Mouse (Mus musculus) cerebellum, adult 18-20 months (tissue): ENCODE measurements around the gene Trp53i11.
A peak's percentile ranks its signal among the peaks of the same experiment; 100 is the strongest.

Experiments used
- DNase-seq, 2 experiments: peaks; one replicate each; pipeline ENCODE4 v3.0.0; 2021

Gene Trp53i11

DNA sequence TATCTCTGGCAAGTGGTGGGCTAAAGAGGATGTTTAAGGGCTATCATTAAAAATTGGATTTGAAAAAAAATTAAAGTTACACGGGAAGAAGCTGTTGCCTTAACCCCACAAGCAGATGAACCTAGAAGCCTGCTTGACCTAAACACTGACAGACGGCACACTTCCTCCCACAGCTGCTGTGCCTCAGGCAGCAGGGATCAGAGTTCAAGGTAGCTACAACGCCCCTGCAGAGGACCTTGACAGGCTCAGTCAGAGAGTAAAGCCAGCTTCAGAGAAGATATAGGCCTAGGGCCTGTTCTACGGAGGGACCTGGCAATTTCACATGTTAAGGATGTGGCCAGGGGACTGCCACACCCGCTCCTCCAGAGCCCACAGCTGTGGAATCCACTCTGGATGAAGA, 14.9 kb upstream of the Trp53i11 start:
- no peak for DNase-seq

DNA sequence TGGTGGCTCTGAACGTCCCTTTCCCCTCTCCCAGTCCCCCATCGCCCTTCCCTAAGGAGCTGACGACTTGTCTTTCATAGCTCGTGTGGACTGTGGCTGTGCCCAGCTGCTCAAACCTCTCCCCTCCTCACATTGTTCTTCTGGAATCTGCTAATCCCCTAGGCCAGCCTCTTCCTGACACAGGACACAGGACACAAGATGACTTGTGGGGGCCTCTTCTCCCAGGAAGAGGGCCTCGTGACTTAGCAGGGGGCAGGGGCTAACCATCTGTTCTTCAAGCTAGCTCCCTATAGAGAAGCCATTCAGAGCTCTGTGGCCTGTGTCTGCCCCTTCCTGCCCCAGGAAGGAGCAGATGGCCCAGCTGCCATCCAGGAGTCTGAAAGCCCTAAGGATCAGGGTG, 13.2 kb upstream of the Trp53i11 start:
- no peak for DNase-seq

DNA sequence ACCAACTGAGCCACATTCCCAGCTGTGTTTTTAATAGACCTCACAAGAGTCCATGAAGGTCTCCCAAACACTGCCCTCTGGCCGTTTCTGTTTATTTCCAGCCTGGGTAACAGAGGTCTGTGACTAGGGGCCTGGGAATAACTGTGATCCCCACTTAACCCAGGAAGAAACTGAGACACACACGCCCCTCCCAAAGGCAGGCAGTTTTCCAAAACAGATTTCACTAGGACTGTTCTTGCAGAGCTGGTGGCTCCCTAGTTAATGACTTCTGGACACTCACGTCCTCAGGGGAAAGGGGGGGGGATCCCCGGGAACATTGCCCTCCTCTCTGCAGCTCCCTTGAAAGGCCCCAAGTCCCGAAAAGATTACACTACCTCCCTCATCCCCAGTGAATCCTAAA, 12.1 kb upstream of the Trp53i11 start:
- DNase-seq, result no peak

DNA sequence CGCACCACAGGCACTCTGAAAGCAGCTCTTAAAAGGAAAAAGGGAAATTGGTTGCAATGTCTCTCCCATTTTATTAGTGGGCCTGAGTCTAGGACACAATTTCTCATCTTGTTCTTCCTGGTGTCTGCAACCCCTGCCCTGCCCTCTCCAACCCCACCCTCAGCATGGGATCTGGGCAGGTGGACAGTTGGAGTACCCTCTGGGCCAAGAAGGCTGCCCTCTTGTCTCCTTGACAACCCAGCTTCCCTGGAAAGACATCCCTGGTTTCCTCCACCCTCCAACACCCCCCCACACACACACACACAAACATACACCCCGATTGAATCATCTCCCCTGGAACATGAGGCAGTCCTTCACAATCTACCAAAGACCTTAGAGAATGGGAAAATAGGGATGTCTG, 11.6 kb upstream of the Trp53i11 start:
- no peak for DNase-seq

DNA sequence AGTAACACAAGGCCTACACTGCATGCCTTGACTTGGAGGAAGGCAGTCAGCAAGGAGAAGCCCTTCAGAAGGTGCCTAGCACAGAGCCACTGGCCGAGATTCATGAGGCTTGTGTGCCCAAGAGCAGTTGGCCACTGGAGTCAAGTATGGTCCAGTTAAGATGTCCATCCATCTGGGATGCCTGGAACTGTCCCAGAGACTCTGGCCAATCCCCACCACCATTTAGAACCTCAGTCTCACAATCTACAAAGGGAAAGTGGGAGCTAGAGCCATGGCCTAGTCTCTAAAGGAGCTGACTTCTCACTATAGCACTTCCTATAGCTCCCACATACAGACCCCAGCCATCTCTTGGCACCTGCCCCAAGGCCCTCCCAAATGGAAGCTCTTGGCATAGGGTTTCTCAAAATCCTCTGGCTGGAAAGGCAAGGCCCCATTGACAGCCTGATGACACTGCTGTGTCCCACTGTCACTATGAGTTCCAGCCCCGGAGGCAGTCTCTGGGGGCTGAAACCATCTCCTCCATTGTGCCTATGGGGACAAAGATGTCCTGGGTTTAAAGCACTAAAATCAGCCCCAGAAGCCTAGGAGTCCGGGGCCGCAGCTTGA, 11.1 kb upstream of the Trp53i11 start:
- peak; percentile 56 to 58 for DNase-seq

DNA sequence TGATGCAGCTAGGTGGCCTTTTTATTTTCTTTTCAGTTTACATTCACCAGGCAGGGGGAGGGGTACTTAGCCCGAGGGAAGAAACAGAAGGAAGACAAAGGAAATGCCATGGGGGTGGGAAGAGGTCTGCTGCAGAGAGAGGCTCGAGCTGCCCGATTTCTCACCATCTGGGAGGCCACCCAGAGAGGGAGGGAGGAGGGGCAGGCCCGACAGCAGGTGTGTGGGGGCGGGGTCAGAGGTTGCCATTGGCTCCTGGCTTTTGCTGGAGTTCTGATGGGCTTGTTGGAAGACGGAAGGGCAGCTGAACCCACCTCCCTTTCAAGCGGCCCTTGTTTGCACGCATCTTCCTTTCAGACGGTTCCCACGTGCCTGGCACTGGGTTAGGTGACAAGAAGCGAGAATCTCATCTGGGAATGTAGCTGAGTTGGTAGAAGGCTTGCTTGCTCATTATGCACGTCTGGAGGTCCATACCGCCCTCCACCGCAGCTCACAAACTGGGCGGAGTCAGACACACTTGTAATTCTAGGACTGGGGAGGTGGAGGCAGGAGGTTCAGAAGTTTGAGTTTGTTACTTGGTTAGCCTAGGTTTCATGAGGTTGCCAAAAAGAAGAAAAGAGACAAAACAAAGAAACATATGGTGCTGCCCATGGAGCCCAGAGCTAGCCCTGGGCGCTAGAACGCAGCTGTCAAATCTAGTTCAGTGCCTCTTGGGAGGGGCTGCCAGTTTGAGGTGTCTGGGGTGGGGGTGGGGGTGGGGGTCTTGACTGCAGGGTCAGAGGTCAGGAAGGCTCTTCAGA, 10.3 kb upstream of the Trp53i11 start:
- peak in 1 of 2 experiments; percentile 48 for DNase-seq

DNA sequence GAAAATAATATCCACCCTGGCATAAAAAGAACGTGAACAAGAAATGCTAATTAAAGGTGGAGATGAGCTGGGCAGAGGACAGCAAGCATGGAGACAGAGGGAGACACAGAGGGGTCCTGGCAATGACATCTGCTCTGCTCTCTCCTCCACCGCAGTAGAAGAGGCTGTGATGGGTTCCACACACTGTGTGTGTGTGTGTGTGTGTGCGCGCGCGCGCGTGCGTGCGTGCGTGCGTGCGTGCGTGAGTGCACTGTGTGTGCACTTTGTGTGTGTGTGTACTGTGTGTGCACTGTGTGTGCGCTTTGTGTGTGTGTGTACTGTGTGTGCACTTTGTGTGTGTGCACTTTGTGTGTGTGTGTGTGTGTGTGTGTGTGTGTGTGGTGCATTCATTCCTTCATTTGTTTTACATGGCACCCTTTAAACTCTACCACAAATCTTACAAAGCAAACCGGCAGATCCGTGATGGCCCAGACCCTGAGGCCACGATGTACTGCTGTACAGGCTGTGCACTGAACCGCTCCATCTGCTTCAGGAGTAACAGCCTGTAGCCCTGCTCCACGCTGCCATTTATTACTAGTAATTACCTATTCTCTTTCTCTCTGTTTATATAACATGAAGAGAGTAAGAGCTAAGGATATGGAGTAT, 9.6 kb upstream of the Trp53i11 start:
- no peak for DNase-seq

DNA sequence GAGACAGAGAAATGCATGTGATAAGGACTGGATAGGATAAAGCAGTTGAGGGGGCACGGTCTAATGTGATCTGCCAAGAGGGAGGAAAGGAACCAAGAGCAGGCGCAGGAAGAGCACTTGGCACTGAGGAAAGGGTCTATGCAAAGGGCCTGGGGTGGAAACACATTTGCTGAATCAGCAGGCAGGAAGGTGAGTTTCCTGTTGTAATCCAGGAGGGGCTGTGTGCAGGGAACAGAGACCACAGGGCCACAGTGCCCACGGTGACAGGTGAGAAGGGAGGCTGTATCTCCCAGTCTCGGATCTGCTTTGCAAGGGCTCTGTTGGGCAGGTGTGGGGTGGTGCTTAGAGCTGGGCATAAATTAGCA, 9.1 kb upstream of the Trp53i11 start:
- DNase-seq, result no peak

DNA sequence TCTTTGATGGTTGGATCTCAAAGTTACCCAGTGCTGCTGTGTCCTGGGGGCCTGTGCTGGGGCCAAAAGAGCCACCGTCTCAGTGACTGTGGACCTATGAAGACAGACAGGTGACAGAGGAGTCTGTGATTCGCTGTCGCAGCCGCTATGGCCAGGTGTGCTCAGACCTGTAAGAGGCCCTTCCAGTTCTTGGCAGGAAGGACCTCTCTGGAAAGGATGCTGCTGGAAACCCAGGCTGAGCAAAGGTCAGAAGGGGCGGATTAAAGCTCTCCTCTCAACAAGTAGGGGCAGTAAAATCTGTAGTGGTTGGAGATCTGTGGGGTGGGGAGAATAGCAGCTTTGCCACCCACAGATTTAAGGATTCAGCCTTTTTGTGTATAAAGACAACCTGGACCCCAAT, 7.7 kb upstream of the Trp53i11 start:
- no peak for DNase-seq

DNA sequence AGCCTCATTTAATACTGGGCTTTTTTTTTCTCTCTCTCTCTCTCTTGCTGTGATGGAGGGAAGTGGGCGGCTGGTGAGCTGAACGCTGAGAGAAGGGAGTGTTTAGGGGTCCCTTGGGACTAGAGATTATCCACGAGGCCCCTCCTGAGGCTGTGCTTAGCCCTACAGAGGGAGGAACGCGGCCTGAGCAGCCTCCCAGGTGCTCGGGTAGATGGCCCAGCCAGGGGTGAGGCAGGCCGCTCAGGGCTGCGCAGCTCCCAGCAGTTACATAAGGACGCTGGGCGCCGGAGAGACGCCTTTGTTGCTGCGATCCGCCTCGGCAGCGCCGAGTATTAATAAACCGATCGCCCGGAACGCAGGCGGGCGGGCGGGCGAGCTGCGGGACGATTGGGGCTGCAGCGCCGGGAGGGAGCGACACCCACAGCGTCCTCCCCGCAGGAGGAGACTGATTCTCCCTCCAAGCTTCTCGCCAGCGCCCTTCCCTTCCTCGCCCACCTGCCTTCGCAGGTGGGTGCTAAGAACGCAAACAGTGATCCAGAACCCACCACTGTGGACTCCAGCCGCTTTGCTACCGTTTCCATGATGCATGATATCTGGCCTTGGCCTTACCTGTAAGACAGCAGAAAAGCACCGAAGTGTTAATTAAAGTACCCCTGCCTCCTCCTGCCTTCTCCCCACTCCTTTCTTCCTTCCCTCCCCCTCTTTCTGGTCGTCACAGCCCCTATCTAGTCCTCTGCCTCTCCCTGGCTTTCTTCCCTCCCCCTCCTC, 7.1 kb upstream of the Trp53i11 start:
- DNase-seq, result peak; percentile 69 to 78

DNA sequence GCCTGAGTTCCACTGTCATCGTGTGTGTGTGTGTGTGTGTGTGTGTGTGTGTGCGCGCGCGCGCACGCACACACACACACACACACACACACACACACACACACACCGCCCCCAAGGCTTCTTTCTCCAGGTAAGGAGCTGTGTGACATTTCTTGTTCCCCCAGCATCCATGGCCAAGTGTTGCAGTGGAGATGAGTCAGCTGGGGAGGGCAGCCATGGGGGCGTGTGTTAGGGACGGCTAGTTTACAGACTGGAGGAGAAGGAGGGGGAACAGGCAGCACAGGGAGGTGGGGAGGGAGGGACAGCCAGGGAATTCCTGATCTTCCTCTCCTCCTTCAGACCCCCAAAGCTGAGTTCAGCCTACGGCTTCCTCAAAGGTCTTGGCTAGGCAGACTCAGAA, 4.5 kb upstream of the Trp53i11 start:
- DNase-seq, result no peak

DNA sequence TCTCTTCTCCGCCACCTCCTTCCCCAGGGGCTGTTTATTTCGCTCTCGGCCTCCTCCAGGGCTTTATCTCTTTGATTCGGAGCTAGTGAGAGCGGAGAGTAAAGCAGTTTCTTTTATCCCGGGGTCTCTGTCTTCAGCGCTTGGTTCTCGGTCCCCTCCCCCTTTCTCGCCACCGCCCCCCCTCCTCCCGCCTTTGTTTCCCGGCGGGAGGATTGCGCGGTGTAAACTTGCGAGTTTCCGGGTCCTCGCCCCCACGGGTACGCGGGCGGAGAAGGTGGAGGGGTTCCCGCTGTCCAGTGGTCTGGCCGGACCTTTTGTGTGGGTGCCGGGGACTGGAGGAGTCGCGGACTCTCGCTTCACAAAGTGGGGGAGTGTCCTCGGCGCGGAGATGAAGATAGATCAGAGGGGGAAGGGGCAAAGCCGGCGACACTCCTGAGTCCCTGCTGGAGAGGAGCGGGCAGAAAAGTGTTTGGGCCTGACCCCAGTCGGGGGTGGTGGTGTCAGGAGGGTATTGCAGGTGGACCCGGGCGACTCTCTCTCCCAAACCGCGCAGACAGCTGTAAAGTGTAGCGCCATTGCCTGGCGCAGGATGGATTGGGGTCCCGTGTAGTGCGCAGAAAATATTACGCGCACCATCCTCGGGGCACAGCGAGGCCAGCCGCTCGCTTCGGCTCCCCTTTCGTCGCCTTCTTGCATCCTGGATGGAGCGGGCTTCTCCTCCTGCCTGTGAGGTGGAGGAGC, 842 bp downstream of the Trp53i11 start:
- peak in 1 of 2 experiments; percentile 44 for DNase-seq

DNA sequence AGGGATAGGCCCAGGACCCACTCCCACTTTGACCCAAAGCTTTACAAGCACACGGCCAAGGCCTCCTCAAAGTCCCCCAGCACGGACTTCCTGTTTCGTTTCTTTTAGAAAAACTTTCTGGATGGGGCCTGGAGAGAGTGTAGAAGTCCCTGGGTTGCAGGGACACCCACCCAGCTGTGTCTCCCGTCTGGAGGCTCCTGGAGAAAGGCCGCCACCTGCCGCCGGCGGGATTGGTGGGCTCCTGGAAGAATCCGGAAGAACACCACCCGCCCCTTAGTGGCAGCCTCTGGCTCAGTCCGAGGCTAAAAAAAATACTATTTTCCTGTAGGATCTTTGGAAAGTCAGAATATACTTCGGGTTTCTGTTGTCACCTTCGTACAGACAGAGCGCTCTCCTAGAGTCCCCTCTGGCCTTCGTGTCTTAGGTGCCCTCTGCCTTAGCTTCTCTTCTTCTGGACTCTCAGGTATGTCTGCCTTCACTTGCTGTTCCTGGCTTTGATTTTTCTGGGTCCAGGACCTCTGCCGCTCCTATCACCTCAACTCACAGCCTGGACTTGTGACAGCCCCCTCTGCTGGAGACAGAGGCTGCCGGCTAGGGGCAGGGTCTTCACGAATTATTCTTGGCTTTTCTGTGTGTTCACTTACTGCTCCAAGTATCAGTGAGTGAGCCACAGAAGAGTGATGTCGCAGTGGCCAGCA, 1.6 kb downstream of the Trp53i11 start:
- peak; percentile 53 to 54 for DNase-seq

DNA sequence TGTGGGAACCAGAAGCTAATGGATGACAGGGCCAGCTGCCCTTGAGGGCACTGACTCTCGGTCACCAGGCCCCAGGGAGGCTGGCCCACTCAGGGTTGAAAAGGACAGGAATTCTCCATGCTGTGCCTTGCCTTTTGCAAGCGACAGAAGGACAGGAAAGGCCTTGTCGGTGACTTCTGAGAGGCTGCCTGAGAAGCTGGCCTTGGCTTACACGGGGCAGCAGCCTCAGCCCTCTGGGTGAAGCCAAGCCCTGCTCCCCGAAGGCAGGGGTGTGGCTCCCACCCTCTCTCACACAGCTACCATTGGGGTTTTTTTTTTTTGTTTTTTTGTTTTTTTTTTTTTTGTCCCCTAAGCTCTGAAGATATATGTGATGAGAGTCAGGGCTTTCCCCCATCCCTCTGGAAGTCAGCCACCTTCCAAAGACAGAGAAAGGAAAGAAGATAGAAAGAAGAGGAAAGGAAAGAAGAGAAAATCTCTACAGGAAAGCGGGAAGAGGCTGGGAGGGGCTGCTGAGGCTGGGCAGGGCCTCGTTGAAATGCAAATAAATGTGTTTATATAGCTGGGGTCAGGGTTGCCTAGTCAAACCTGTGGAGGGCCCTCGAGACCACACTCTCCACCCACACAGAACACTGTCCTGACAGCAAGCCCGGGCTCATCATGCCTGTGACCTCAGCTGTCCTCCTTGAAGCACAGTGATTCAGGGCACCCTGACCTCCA, 3.6 kb downstream of the Trp53i11 start:
- no peak for DNase-seq

DNA sequence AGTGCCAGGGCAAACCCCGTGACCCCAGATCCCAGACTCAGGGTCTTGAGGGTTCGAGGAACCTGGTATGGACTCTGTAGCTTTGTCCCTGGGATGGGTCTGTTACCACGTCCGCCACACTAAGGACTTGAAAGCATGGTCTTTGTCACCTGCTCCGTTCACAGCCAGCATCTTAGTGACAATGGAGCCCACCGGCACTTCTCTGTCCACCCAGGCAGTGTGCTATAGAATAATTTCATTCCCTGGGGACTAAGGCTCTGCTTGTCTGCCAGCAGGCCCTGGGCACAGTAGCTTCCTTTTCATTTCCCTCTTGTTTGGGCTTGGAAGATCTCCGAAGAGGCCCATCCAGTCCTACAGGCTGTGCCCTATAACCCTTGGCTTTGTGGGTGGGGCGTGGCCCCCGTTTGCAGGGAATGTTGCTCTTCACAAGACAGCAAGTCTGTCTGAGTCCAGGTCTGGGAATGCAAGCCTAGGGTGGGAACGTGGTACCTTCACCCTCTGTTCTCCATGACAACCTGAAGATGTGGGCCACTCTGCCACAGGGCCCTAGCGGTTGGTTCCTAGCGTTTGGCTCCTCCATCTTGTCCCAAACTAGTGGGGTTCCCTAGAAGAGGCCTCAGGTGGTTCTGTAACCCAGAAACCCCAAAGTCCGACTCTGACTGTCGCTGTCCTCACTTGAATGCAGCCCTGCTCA, 4.3 kb downstream of the Trp53i11 start:
- no peak for DNase-seq

DNA sequence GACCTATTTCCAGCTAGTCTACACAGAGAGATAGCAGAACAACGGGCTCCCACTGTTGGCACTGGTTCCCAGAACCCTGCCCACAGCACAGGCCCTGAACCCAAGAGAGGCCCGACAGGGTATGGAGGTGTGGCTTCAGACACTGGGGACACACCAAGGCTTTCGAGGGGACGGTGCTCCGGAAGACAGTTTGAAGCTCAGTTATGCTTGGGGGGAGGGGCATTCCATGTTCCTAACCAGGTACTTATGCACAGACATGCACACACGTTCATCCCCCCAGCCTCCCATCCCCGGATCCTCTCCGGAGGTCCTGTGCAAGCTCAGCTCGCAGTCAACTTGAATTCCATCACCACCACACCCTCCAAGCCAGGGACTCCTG, 4.8 kb downstream of the Trp53i11 start:
- DNase-seq, result no peak

DNA sequence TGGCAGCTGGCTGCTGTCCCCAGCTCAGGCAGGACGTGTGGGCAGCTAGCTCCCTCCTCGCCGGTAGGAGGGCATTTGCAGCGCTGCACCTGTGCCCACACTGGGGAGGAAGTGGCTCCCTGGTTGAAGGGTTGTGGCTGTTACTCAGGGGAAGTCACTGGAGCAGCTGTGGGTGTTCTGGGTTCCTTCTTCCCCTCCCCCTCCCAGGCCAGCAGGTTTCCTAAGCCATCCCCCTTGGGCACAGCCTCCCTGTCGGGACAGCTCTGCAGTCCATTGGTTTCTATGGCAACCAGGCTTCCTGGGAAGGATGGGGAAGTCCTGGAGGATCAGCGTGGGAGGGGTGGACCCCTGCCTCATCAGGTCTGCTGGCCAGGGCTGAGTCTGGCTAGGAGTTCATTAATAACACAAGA, 5.3 kb downstream of the Trp53i11 start:
- DNase-seq, result no peak

DNA sequence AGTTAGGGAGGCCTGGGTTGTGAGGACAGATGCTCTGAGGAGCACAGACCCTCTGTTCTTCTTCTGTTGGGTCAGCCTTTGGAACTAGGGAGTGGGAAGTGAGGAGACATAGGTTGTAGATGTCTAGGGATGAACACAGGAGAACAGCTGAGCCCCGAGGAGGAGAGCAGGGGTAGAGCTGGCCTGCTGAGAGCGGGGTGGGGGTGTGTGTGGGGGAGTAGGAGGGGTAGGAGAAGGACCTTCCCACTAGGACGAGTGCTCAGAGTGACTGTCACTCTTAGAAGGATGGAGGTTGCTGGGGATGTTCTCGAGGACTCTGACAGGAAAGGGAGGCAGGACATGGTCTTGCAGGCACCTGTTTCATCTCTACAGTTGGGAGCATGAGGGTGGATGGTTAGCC, 6.5 kb downstream of the Trp53i11 start:
- DNase-seq, result no peak

DNA sequence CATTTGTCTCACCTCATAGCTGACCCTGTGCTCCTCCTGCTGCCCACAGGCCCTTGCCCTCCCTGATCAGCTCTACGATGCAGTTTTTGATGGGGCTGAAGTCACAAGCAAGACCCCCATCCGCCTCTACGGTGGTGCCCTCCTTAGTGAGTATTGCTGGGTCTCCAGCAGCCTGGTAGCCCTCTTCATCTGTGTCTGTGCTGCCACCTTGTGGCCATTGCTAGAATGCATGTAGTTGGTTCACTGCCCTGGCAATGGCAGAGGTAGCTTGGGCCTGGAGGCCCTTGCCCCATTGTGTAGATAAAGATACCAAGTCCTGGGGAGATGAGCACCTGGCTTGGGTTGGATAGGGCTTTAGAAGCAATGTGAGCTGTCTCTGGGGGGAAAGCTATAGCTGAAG, 11.5 kb downstream of the Trp53i11 start:
- DNase-seq, result peak; percentile 95 to 98

DNA sequence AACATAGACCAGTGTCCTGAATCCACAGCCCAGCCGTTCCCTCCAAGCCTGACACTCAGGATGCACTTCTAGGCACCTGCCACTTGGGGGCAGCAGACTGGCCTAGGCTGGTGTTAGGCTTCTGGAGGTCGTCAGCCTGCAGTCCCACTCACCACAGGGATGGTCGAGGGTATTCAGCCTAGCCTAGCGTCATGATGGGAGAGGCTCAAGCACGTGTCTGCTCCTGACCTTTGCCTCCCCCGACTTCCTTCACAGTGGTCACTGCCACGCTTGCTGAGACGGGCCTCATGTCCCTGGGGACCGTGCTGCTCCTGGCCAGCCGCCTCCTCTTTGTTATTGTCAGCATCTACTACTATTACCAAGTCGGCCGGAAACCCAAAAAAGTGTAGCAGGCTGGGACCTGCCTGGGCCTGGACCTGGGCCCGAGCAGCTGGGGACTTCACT, 12.2 kb downstream of the Trp53i11 start:
- peak; percentile 70 to 79 for DNase-seq
